Mouse (Mus musculus): ENCODE measurements around the gene Gm10273. TPM values are rescaled to one million over a fixed set of nuclear protein-coding genes. Genes with fewer than 3 reads are reported as not detected.

The Gm10273 gene
- polyA plus RNA-seq, 1 experiment from 2014 or later, result 14.7 TPM

- no peak for DNase-seq (ENCODE audit: low spot score)
- no peaks in the 10 kb centered on the region for H3K36me3 ChIP-seq
- peaks cover 8% of the 10 kb centered on the region for H3K4me1 ChIP-seq
- 89% methylated on average over 4 of the region's 4 CpGs for WGBS
- H3K9me3 ChIP-seq (replicated peaks), result no peaks in the 10 kb centered on the region
- H3K4me3 ChIP-seq, result no peak overlapping the region
- H3K27ac ChIP-seq, result no peak overlapping the region
- no peaks in the 10 kb centered on the region for H3K27me3 ChIP-seq (ENCODE audit: low read depth, poor library complexity, severe bottlenecking)
These were observed 18.3 kb downstream of the Gm10273 start for GRCm38 (mm10) chr10:59413711-59414110.

- no peak for DNase-seq (ENCODE audit: low spot score)
- Histone ChIP-seq H3K9me3 (replicated peaks) (no peaks in the 10 kb centered on the region), H3K4me1 (no peaks in the 10 kb centered on the region), H3K4me3 (no peak overlapping the region), H3K36me3 (no peaks in the 10 kb centered on the region), H3K27me3 (ENCODE audit: low read depth, poor library complexity, severe bottlenecking) (no peaks in the 10 kb centered on the region), H3K27ac (no peak overlapping the region)
- WGBS, result 83% methylated on average over 3 of the region's 3 CpGs
These were observed 21.2 kb downstream of the Gm10273 start for GRCm38 (mm10) chr10:59416623-59417022.

GRCm38 (mm10) chr10:59419516-59419915, 24.1 kb downstream of the Gm10273 start:
- Histone ChIP-seq H3K27me3 (ENCODE audit: low read depth, poor library complexity, severe bottlenecking) (no peaks in the 10 kb centered on the region), H3K4me3 (no peak overlapping the region), H3K27ac (no peak overlapping the region), H3K9me3 (replicated peaks) (no peaks in the 10 kb centered on the region), H3K4me1 (peaks cover 10% of the 10 kb centered on the region; the same call in 1 of the 2 replicates), H3K36me3 (no peaks in the 10 kb centered on the region)
- no peak for DNase-seq (ENCODE audit: low spot score)
- WGBS, result 90% methylated on average over 4 of the region's 4 CpGs

- WGBS, result 62% methylated on average over 3 of the region's 3 CpGs
- Histone ChIP-seq H3K36me3 (no peaks in the 10 kb centered on the region), H3K9me3 (replicated peaks) (no peaks in the 10 kb centered on the region), H3K4me1 (peaks cover 10% of the 10 kb centered on the region; the same call in 1 of the 2 replicates), H3K27ac (no peak overlapping the region), H3K4me3 (no peak overlapping the region), H3K27me3 (ENCODE audit: low read depth, poor library complexity, severe bottlenecking) (no peaks in the 10 kb centered on the region)
- DNase-seq (ENCODE audit: low spot score), result no peak
These were observed 29.0 kb downstream of the Gm10273 start for GRCm38 (mm10) chr10:59424453-59424852.

- Histone ChIP-seq H3K9me3 (replicated peaks) (no peaks in the 10 kb centered on the region), H3K27ac (no peak overlapping the region), H3K4me1 (peaks cover 10% of the 10 kb centered on the region; the same call in 1 of the 2 replicates), H3K27me3 (ENCODE audit: low read depth, poor library complexity, severe bottlenecking) (no peaks in the 10 kb centered on the region), H3K36me3 (no peaks in the 10 kb centered on the region), H3K4me3 (no peak overlapping the region)
- WGBS, result 93% methylated on average over 7 of the region's 7 CpGs
- DNase-seq (ENCODE audit: low spot score), result no peak
These were observed 29.9 kb downstream of the Gm10273 start for GRCm38 (mm10) chr10:59425369-59425768.

- 80% methylated on average over 4 of the region's 4 CpGs for WGBS
- H3K4me1 ChIP-seq, result peaks cover 12% of the 10 kb centered on the region; the same call in 1 of the 2 replicates
- H3K27me3 ChIP-seq (ENCODE audit: low read depth, poor library complexity, severe bottlenecking), result no peaks in the 10 kb centered on the region
- no peak overlapping the region for H3K27ac ChIP-seq
- no peaks in the 10 kb centered on the region for H3K36me3 ChIP-seq
- no peak overlapping the region for H3K4me3 ChIP-seq
- DNase-seq (ENCODE audit: low spot score), result no peak
- H3K9me3 ChIP-seq (replicated peaks), result no peaks in the 10 kb centered on the region
These were observed 30.9 kb downstream of the Gm10273 start for GRCm38 (mm10) chr10:59426371-59426770.

GRCm38 (mm10) chr10:59429448-59430135, 34.2 kb downstream of the Gm10273 start:
- WGBS, result 88% methylated on average over 16 of the region's 16 CpGs
- Histone ChIP-seq H3K27me3 (ENCODE audit: low read depth, poor library complexity, severe bottlenecking) (no peaks in the 10 kb centered on the region), H3K27ac (no peak overlapping the region), H3K9me3 (replicated peaks) (no peaks in the 10 kb centered on the region), H3K36me3 (no peaks in the 10 kb centered on the region), H3K4me1 (0 out of 2 replicates have a peak, but pooled peaks cover 2% of the 10 kb centered on the region), H3K4me3 (no peak overlapping the region)
- no peak for DNase-seq (ENCODE audit: low spot score)

GRCm38 (mm10) chr10:59430701-59431218, 35.3 kb downstream of the Gm10273 start:
- DNase-seq (ENCODE audit: low spot score), result no peak
- no peaks in the 10 kb centered on the region for H3K27me3 ChIP-seq (ENCODE audit: low read depth, poor library complexity, severe bottlenecking)
- no peak overlapping the region for H3K4me3 ChIP-seq
- H3K36me3 ChIP-seq, result no peaks in the 10 kb centered on the region
- 73% methylated on average over 6 of the region's 6 CpGs for WGBS
- 0 out of 2 replicates have a peak, but pooled peaks cover 2% of the 10 kb centered on the region for H3K4me1 ChIP-seq
- H3K27ac ChIP-seq, result no peak overlapping the region
- no peaks in the 10 kb centered on the region for H3K9me3 ChIP-seq (replicated peaks)

GRCm38 (mm10) chr10:59435746-59436145, 40.3 kb downstream of the Gm10273 start:
- no peak for DNase-seq (ENCODE audit: low spot score)
- WGBS, result 95% methylated on average over 18 of the region's 18 CpGs
- no peaks in the 10 kb centered on the region for H3K36me3 ChIP-seq
- no peak overlapping the region for H3K4me3 ChIP-seq
- peaks cover 7% of the 10 kb centered on the region for H3K4me1 ChIP-seq
- no peak overlapping the region for H3K27ac ChIP-seq
- H3K9me3 ChIP-seq (replicated peaks), result no peaks in the 10 kb centered on the region
- H3K27me3 ChIP-seq (ENCODE audit: low read depth, poor library complexity, severe bottlenecking), result no peaks in the 10 kb centered on the region

GRCm38 (mm10) chr10:59438651-59439050, 43.2 kb downstream of the Gm10273 start:
- no peak overlapping the region for H3K4me3 ChIP-seq
- WGBS, result 93% methylated on average over 12 of the region's 12 CpGs
- DNase-seq (ENCODE audit: low spot score), result no peak

GRCm38 (mm10) chr10:59439508-59439931, 44.1 kb downstream of the Gm10273 start:
- Histone ChIP-seq H3K36me3 (no peaks in the 10 kb centered on the region), H3K4me1 (peaks cover 32% of the 10 kb centered on the region), H3K4me3 (no peak overlapping the region), H3K9me3 (replicated peaks) (no peaks in the 10 kb centered on the region), H3K27me3 (ENCODE audit: low read depth, poor library complexity, severe bottlenecking) (no peaks in the 10 kb centered on the region), H3K27ac (no peak overlapping the region)
- DNase-seq (ENCODE audit: low spot score), result no peak
- WGBS, result 56% methylated on average over 5 of the region's 5 CpGs

More at GRCm38 (mm10) chr10:59438651-59439050, 43.2 kb downstream of the Gm10273 start:
- H3K27ac ChIP-seq, result no peak overlapping the region
- H3K9me3 ChIP-seq (replicated peaks), result no peaks in the 10 kb centered on the region
- no peaks in the 10 kb centered on the region for H3K36me3 ChIP-seq
- peaks cover 24% of the 10 kb centered on the region for H3K4me1 ChIP-seq
- no peaks in the 10 kb centered on the region for H3K27me3 ChIP-seq (ENCODE audit: low read depth, poor library complexity, severe bottlenecking)

- peaks cover 37% of the 10 kb centered on the region for H3K4me1 ChIP-seq
- H3K36me3 ChIP-seq, result no peaks in the 10 kb centered on the region
- H3K27ac ChIP-seq, result no peak overlapping the region
- H3K4me3 ChIP-seq, result no peak overlapping the region
- no peak for DNase-seq (ENCODE audit: low spot score)
- no peaks in the 10 kb centered on the region for H3K9me3 ChIP-seq (replicated peaks)
- no peaks in the 10 kb centered on the region for H3K27me3 ChIP-seq (ENCODE audit: low read depth, poor library complexity, severe bottlenecking)
- WGBS, result 80% methylated on average over 6 of the region's 6 CpGs
These were observed 44.7 kb downstream of the Gm10273 start for GRCm38 (mm10) chr10:59440177-59440576.

GRCm38 (mm10) chr10:59441735-59442134, 46.3 kb downstream of the Gm10273 start, which contains the start of gene Oit3:
Gene Oit3, minus strand, starts transcription at chr10:59441778.
- no peak for DNase-seq (ENCODE audit: low spot score)
- Histone ChIP-seq H3K4me1 (peaks cover 37% of the 10 kb centered on the region), H3K4me3 (no peak within 1 kb of the TSS), H3K27ac (no peak within 1 kb of the TSS), H3K9me3 (replicated peaks) (no peaks in the 10 kb centered on the region), H3K27me3 (ENCODE audit: low read depth, poor library complexity, severe bottlenecking) (no peaks in the 10 kb centered on the region), H3K36me3 (no peaks in the 10 kb centered on the region)
- WGBS, result 92% methylated on average over 11 of the region's 11 CpGs
